Mouse (Mus musculus): ENCODE measurements around the gene Camta1. TPM values are rescaled to one million over a fixed set of nuclear protein-coding genes. Genes with fewer than 3 reads are reported as not detected.

The Camta1 gene
- polyA plus RNA-seq, 1 experiment from 2014 or later = 122 TPM

DNA sequence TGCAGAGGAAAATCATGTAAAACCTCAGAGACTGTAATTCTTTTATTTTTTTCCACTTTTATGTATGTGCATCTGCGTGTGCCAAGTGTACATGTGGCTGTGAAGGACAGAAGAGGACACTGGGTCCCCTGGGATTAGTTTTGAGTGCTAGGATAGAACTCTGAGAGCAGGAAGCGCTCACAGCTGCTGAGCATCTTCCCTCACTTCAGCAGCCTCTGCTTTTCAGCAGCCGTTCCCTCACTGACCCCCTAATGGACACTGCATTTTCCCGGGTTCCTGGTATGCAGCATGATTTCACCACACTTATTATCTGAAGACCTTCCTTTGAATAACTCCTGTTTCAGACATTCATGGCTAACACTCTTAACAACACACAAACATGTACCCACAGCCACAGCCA lies 93.9 kb downstream of the Camta1 start:
- Histone ChIP-seq H3K4me3 (no peak overlapping the region), H3K4me1 (peaks cover 9% of the 10 kb centered on the region), H3K9me3 (no peaks in the 10 kb centered on the region), H3K27ac (no peak overlapping the region), H3K27me3 (ENCODE audit: poor library complexity, severe bottlenecking) (no peaks in the 10 kb centered on the region), H3K36me3 (replicated peaks) (0 out of 2 replicates have a peak, but pooled peaks cover 3% of the 10 kb centered on the region)
- WGBS = 90% methylated on average over 4 of the region's 4 CpGs
- DNase-seq (ENCODE audit: extremely low spot score, low spot score) = no peak

- DNase-seq (ENCODE audit: extremely low spot score, low spot score) = no peak
- 94% methylated on average over 8 of the region's 8 CpGs for WGBS
- Histone ChIP-seq H3K27me3 (ENCODE audit: poor library complexity, severe bottlenecking) (no peaks in the 10 kb centered on the region), H3K9me3 (no peaks in the 10 kb centered on the region), H3K4me3 (no peak overlapping the region), H3K4me1 (peaks cover 9% of the 10 kb centered on the region), H3K27ac (no peak overlapping the region), H3K36me3 (replicated peaks) (0 out of 2 replicates have a peak, but pooled peaks cover 3% of the 10 kb centered on the region)
Measured at GRCm38 (mm10) chr4:151767361-151767760, 94.3 kb downstream of the Camta1 start.

- 76% methylated on average over 4 of the region's 4 CpGs for WGBS
- Histone ChIP-seq H3K27me3 (ENCODE audit: poor library complexity, severe bottlenecking) (no peaks in the 10 kb centered on the region), H3K36me3 (replicated peaks) (0 out of 2 replicates have a peak, but pooled peaks cover 3% of the 10 kb centered on the region), H3K27ac (no peak overlapping the region), H3K9me3 (no peaks in the 10 kb centered on the region), H3K4me3 (no peak overlapping the region), H3K4me1 (peaks cover 9% of the 10 kb centered on the region)
- DNase-seq (ENCODE audit: extremely low spot score, low spot score) = no peak
Measured at GRCm38 (mm10) chr4:151765376-151765775, 96.3 kb downstream of the Camta1 start.

GRCm38 (mm10) chr4:151763928-151764327 lies 97.7 kb downstream of the Camta1 start:
- peak; percentile 44 for DNase-seq (ENCODE audit: extremely low spot score, low spot score)
- Histone ChIP-seq H3K36me3 (replicated peaks) (no peaks in the 10 kb centered on the region), H3K9me3 (no peaks in the 10 kb centered on the region), H3K4me1 (peaks cover 9% of the 10 kb centered on the region), H3K27ac (no peak overlapping the region), H3K4me3 (no peak overlapping the region), H3K27me3 (ENCODE audit: poor library complexity, severe bottlenecking) (no peaks in the 10 kb centered on the region)
- WGBS = 43% methylated on average over 6 of the region's 6 CpGs

- Histone ChIP-seq H3K9me3 (no peaks in the 10 kb centered on the region), H3K4me3 (no peak overlapping the region), H3K27me3 (ENCODE audit: poor library complexity, severe bottlenecking) (no peaks in the 10 kb centered on the region), H3K36me3 (replicated peaks) (no peaks in the 10 kb centered on the region), H3K4me1 (peaks cover 4% of the 10 kb centered on the region; the same call in 1 of the 2 replicates), H3K27ac (no peak overlapping the region)
- 65% methylated on average over 2 of the region's 2 CpGs for WGBS
- DNase-seq (ENCODE audit: extremely low spot score, low spot score) = no peak
Measured at GRCm38 (mm10) chr4:151759095-151759494, 102.6 kb downstream of the Camta1 start.

GRCm38 (mm10) chr4:151758337-151758736 lies 103.3 kb downstream of the Camta1 start:
- no peak for DNase-seq (ENCODE audit: extremely low spot score, low spot score)
- 89% methylated on average over 13 of the region's 13 CpGs for WGBS
- no peaks in the 10 kb centered on the region for H3K36me3 ChIP-seq (replicated peaks)
- no peaks in the 10 kb centered on the region for H3K27me3 ChIP-seq (ENCODE audit: poor library complexity, severe bottlenecking)
- no peaks in the 10 kb centered on the region for H3K9me3 ChIP-seq
- H3K27ac ChIP-seq = no peak overlapping the region
- H3K4me3 ChIP-seq = no peak overlapping the region
- H3K4me1 ChIP-seq = peaks cover 5% of the 10 kb centered on the region

DNA sequence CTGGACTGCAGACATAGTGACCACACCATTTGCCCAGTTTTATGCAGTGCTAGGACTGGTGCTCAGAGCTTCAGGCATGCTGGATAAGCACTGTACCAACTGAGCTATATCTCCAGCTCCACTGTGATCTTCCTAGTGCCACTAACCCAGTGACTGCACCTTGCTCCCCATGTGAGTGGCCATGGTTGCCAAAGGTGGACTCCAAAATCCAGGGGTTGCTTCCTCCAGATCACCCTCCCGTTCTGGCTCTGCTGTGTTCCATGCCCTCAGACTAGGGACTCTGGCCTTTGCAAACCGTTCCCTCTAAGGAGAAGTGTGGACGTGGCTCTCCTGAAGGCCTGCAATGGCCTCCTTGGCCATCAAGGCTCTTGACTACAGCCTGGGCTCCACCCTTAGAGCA lies 104.4 kb downstream of the Camta1 start:
- no peak overlapping the region for H3K27ac ChIP-seq
- H3K4me1 ChIP-seq = peaks cover 15% of the 10 kb centered on the region
- WGBS = 96% methylated on average over 3 of the region's 3 CpGs
- H3K4me3 ChIP-seq = no peak overlapping the region
- DNase-seq (ENCODE audit: extremely low spot score, low spot score) = no peak
- no peaks in the 10 kb centered on the region for H3K27me3 ChIP-seq (ENCODE audit: poor library complexity, severe bottlenecking)
- no peaks in the 10 kb centered on the region for H3K36me3 ChIP-seq (replicated peaks)
- H3K9me3 ChIP-seq = no peaks in the 10 kb centered on the region

DNA sequence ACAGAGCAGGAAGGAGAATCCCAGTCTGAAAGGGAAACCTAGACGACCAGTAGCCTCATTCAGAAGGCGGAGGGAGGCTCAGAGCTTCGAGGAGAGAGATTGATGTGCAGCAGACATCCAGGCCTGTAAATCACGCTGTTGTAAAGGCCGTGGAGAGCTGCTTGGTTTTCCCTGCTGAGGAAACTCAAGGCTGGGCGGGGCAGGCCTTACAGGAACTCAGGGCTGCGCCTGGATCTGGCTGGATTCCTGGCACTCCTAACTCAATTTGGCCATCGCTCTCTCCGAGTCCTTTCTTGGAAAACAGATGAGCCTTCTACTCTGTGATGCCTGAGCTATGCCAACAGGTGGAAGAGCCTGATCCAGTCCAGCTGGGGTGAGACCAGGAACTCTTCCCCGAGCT lies 105.3 kb downstream of the Camta1 start:
- 86% methylated on average over 10 of the region's 10 CpGs for WGBS
- Histone ChIP-seq H3K27me3 (ENCODE audit: poor library complexity, severe bottlenecking) (no peaks in the 10 kb centered on the region), H3K36me3 (replicated peaks) (no peaks in the 10 kb centered on the region), H3K27ac (no peak overlapping the region), H3K4me1 (peaks cover 22% of the 10 kb centered on the region), H3K4me3 (no peak overlapping the region), H3K9me3 (no peaks in the 10 kb centered on the region)
- DNase-seq (ENCODE audit: extremely low spot score, low spot score) = no peak

- Histone ChIP-seq H3K27ac (no peak overlapping the region), H3K9me3 (no peaks in the 10 kb centered on the region), H3K4me3 (no peak overlapping the region), H3K4me1 (peaks cover 22% of the 10 kb centered on the region), H3K36me3 (replicated peaks) (no peaks in the 10 kb centered on the region), H3K27me3 (ENCODE audit: poor library complexity, severe bottlenecking) (no peaks in the 10 kb centered on the region)
- DNase-seq (ENCODE audit: extremely low spot score, low spot score) = no peak
- WGBS = 80% methylated on average over 10 of the region's 10 CpGs
Measured at GRCm38 (mm10) chr4:151753231-151753630, 108.4 kb downstream of the Camta1 start.

DNA sequence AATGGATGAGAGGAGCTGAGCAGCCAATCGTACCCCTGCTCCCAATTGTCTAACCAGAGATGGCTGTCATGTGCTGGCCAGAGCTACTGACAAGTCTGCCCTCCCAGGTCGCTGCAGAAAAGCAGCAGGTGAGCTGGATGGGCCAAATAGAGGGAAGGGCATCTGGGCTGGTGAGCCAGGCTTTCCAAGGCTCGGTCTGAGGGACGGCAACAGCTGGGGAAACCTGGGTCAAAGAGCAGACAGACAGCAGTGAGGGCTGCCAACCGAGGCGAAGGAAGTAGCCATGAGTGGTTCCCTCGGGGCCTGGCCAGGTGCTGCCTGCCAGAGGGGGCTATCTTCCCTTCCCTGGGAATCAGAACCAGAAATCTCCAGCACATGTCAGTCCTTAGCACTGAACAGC lies 109.1 kb downstream of the Camta1 start:
- 75% methylated on average over 7 of the region's 7 CpGs for WGBS
- Histone ChIP-seq H3K27ac (no peak overlapping the region), H3K4me1 (peaks cover 22% of the 10 kb centered on the region)

GRCm38 (mm10) chr4:151751270-151751945 lies 110.3 kb downstream of the Camta1 start:
- DNase-seq (ENCODE audit: extremely low spot score, low spot score) = no peak
- Histone ChIP-seq H3K36me3 (replicated peaks) (no peaks in the 10 kb centered on the region), H3K9me3 (no peaks in the 10 kb centered on the region), H3K4me1 (peaks cover 28% of the 10 kb centered on the region), H3K4me3 (no peak overlapping the region), H3K27me3 (ENCODE audit: poor library complexity, severe bottlenecking) (no peaks in the 10 kb centered on the region), H3K27ac (no peak overlapping the region)
- 89% methylated on average over 15 of the region's 15 CpGs for WGBS

More for the DNA sequence above, 109.1 kb downstream of the Camta1 start:
- Histone ChIP-seq H3K4me3 (no peak overlapping the region), H3K27me3 (ENCODE audit: poor library complexity, severe bottlenecking) (no peaks in the 10 kb centered on the region), H3K9me3 (no peaks in the 10 kb centered on the region), H3K36me3 (replicated peaks) (no peaks in the 10 kb centered on the region)
- no peak for DNase-seq (ENCODE audit: extremely low spot score, low spot score)

DNA sequence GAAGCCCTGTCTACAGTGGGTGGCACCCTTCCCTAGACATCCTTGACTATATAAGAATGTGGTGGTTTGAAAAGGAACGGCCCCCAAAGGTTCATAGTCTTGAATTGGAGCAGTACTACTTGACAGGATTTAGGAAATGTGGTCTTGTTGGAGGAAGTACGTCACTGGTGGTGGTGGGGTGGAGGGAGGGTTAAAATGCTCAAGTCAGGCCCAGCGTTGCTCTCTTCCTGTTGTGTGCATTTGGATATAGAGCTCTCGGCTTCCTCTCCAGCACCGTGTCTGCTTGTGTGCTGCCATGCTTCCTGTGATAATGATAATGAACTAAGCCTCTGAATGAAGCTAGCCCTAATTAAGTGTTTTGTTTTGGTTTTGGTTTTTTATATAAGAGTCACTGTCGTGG lies 114.0 kb downstream of the Camta1 start:
- H3K27me3 ChIP-seq (ENCODE audit: poor library complexity, severe bottlenecking) = no peaks in the 10 kb centered on the region
- no peak for DNase-seq (ENCODE audit: extremely low spot score, low spot score)
- WGBS = 88% methylated on average over 6 of the region's 6 CpGs

DNA sequence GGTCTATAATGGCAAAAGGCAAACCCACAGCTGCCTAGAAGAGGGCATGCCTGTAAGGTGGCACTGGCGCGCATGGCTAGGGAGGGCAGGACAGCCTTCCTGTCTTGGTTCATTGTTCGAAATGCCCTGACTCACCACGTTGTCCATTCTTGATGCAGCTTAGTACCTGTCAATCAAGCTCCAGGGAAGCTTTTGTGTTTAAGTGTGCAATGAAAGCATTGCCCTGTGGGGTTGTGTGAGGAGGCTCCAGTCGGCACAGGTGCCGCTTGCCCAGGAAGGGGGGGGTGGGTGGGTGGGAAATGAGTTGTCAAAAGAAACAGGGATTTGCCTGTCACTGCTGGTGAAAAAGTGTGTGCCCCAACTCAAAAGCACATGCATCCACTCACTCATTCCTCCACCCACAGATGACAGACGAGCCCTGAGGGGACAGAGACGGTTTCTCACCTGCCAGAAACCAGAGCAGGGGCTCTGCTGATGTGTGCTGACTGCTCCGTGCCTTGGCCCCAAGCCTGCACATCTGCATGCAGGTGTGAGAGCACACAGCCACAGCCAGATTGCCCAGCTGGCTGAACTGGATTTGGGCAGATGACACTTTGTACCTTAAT lies 115.6 kb downstream of the Camta1 start:
- Histone ChIP-seq H3K36me3 (replicated peaks) (no peaks in the 10 kb centered on the region), H3K27ac (no peak overlapping the region), H3K27me3 (ENCODE audit: poor library complexity, severe bottlenecking) (no peaks in the 10 kb centered on the region), H3K4me3 (no peak overlapping the region), H3K9me3 (no peaks in the 10 kb centered on the region), H3K4me1 (peaks cover 22% of the 10 kb centered on the region)
- no peak for DNase-seq (ENCODE audit: extremely low spot score, low spot score)
- 44% methylated on average over 9 of the region's 9 CpGs for WGBS

More for the DNA sequence above, 114.0 kb downstream of the Camta1 start:
- Histone ChIP-seq H3K9me3 (no peaks in the 10 kb centered on the region), H3K27ac (no peak overlapping the region), H3K36me3 (replicated peaks) (no peaks in the 10 kb centered on the region), H3K4me1 (peaks cover 25% of the 10 kb centered on the region), H3K4me3 (no peak overlapping the region)
